Mouse (Mus musculus): ENCODE results near the gene Hps1. TPM values are rescaled to one million over a fixed set of nuclear protein-coding genes. Genes with fewer than 3 reads are reported as not detected.

The Hps1 gene
- 14.7 and 14.8 TPM in 2 replicates for polyA plus RNA-seq (2015; fragmentation: Nextera tagmentation; extraction: Ambion mirVana)

- ATAC-seq: peak; percentile 99
These were observed at the start of gene Hps1 for GRCm38 (mm10) chr19:42779531-42780155. Gene Hps1, minus strand, starts transcription at chr19:42779978.

GRCm38 (mm10) chr19:42829196-42829595 is 49.4 kb upstream of the Hps1 start:
- H3K4me3 ChIP-seq: no peak overlapping the region
- H3K27me3 ChIP-seq: no peaks in the 10 kb centered on the region
- no peak overlapping the region for H3K27ac ChIP-seq
- no peak overlapping the region for H3K9ac ChIP-seq
- no peak overlapping the region for H3K4me2 ChIP-seq
- WGBS: 75% methylated on average over 4 of the region's 4 CpGs
- ATAC-seq: no peak
- no peaks in the 10 kb centered on the region for H3K9me3 ChIP-seq (replicated peaks)
- no peaks in the 10 kb centered on the region for H3K36me3 ChIP-seq (ENCODE audit: poor library complexity, severe bottlenecking)
- H3K4me1 ChIP-seq: no peaks in the 10 kb centered on the region

More at GRCm38 (mm10) chr19:42779531-42780155, at the start of gene Hps1:
- Histone ChIP-seq H3K9me3 (replicated peaks) (no peaks in the 10 kb centered on the region), H3K4me3 (peak within 1 kb of the TSS; percentile 55), H3K27ac (peak within 1 kb of the TSS; percentile 75), H3K4me1 (0 out of 2 replicates have a peak, but pooled peaks cover 4% of the 10 kb centered on the region), H3K36me3 (ENCODE audit: poor library complexity, severe bottlenecking) (no peaks in the 10 kb centered on the region), H3K4me2 (peak within 1 kb of the TSS; percentile 64), H3K27me3 (no peaks in the 10 kb centered on the region), H3K9ac (peak within 1 kb of the TSS; percentile 65)
- WGBS: under 1% methylated on average over 43 of the region's 43 CpGs

- no peaks in the 10 kb centered on the region for H3K9me3 ChIP-seq (replicated peaks)
- H3K4me1 ChIP-seq: no peaks in the 10 kb centered on the region
- no peak overlapping the region for H3K27ac ChIP-seq
- no peaks in the 10 kb centered on the region for H3K36me3 ChIP-seq (ENCODE audit: poor library complexity, severe bottlenecking)
- no peak overlapping the region for H3K4me2 ChIP-seq
- no peaks in the 10 kb centered on the region for H3K27me3 ChIP-seq
- H3K9ac ChIP-seq: no peak overlapping the region
- H3K4me3 ChIP-seq: no peak overlapping the region
- ATAC-seq: no peak
- WGBS: 88% methylated on average over 3 of the region's 3 CpGs
These were observed 48.1 kb upstream of the Hps1 start for GRCm38 (mm10) chr19:42827843-42828242.

GRCm38 (mm10) chr19:42820109-42820508 is 40.3 kb upstream of the Hps1 start:
- H3K9me3 ChIP-seq (replicated peaks): no peaks in the 10 kb centered on the region
- H3K4me1 ChIP-seq: no peaks in the 10 kb centered on the region
- no peak overlapping the region for H3K4me3 ChIP-seq
- no peaks in the 10 kb centered on the region for H3K36me3 ChIP-seq (ENCODE audit: poor library complexity, severe bottlenecking)
- ATAC-seq: no peak
- H3K27me3 ChIP-seq: no peaks in the 10 kb centered on the region
- 89% methylated on average over 5 of the region's 5 CpGs for WGBS
- no peak overlapping the region for H3K9ac ChIP-seq
- no peak overlapping the region for H3K4me2 ChIP-seq
- no peak overlapping the region for H3K27ac ChIP-seq

- H3K36me3 ChIP-seq (ENCODE audit: poor library complexity, severe bottlenecking): no peaks in the 10 kb centered on the region
- H3K4me3 ChIP-seq: no peak overlapping the region
- no peaks in the 10 kb centered on the region for H3K4me1 ChIP-seq
- ATAC-seq: no peak
- no peak overlapping the region for H3K9ac ChIP-seq
- no peak overlapping the region for H3K4me2 ChIP-seq
- no peak overlapping the region for H3K27ac ChIP-seq
- no peaks in the 10 kb centered on the region for H3K9me3 ChIP-seq (replicated peaks)
- 68% methylated on average over 2 of the region's 2 CpGs for WGBS
- no peaks in the 10 kb centered on the region for H3K27me3 ChIP-seq
These were observed 38.0 kb upstream of the Hps1 start for GRCm38 (mm10) chr19:42817761-42818160.

GRCm38 (mm10) chr19:42816261-42816660 is 36.5 kb upstream of the Hps1 start:
- Histone ChIP-seq H3K36me3 (ENCODE audit: poor library complexity, severe bottlenecking) (no peaks in the 10 kb centered on the region), H3K4me3 (no peak overlapping the region), H3K4me1 (no peaks in the 10 kb centered on the region), H3K9ac (no peak overlapping the region), H3K9me3 (replicated peaks) (no peaks in the 10 kb centered on the region), H3K4me2 (no peak overlapping the region), H3K27me3 (no peaks in the 10 kb centered on the region), H3K27ac (no peak overlapping the region)
- 85% methylated on average over 2 of the region's 2 CpGs for WGBS
- no peak for ATAC-seq

- no peaks in the 10 kb centered on the region for H3K4me1 ChIP-seq
- WGBS: 86% methylated on average over 5 of the region's 5 CpGs
- H3K27ac ChIP-seq: no peak overlapping the region
- no peak for ATAC-seq
- H3K4me3 ChIP-seq: no peak overlapping the region
- no peaks in the 10 kb centered on the region for H3K9me3 ChIP-seq (replicated peaks)
- no peak overlapping the region for H3K4me2 ChIP-seq
- no peak overlapping the region for H3K9ac ChIP-seq
- no peaks in the 10 kb centered on the region for H3K36me3 ChIP-seq (ENCODE audit: poor library complexity, severe bottlenecking)
- H3K27me3 ChIP-seq: no peaks in the 10 kb centered on the region
These were observed 30.4 kb upstream of the Hps1 start for GRCm38 (mm10) chr19:42810140-42810539.

GRCm38 (mm10) chr19:42809491-42809890 is 29.7 kb upstream of the Hps1 start:
- 93% methylated on average over 10 of the region's 10 CpGs for WGBS
- H3K4me2 ChIP-seq: no peak overlapping the region
- no peak for ATAC-seq
- H3K36me3 ChIP-seq (ENCODE audit: poor library complexity, severe bottlenecking): no peaks in the 10 kb centered on the region
- no peaks in the 10 kb centered on the region for H3K27me3 ChIP-seq
- H3K9me3 ChIP-seq (replicated peaks): no peaks in the 10 kb centered on the region
- no peak overlapping the region for H3K4me3 ChIP-seq
- no peak overlapping the region for H3K27ac ChIP-seq
- no peaks in the 10 kb centered on the region for H3K4me1 ChIP-seq
- no peak overlapping the region for H3K9ac ChIP-seq

- no peak overlapping the region for H3K4me3 ChIP-seq
- H3K4me1 ChIP-seq: peaks cover 8% of the 10 kb centered on the region
- ATAC-seq: no peak
- peaks cover 20% of the 10 kb centered on the region; the same call in 1 of the 2 replicates for H3K27me3 ChIP-seq
- H3K9me3 ChIP-seq (replicated peaks): no peaks in the 10 kb centered on the region
- 51% methylated on average over 2 of the region's 2 CpGs for WGBS
- H3K4me2 ChIP-seq: no peak overlapping the region
- no peak overlapping the region for H3K9ac ChIP-seq
- H3K36me3 ChIP-seq (ENCODE audit: poor library complexity, severe bottlenecking): no peaks in the 10 kb centered on the region
- H3K27ac ChIP-seq: no peak overlapping the region
These were observed 18.1 kb upstream of the Hps1 start for GRCm38 (mm10) chr19:42797866-42798265.

- peaks cover 20% of the 10 kb centered on the region; the same call in 1 of the 2 replicates for H3K27me3 ChIP-seq
- H3K4me2 ChIP-seq: peak overlapping the region; percentile 91
- no peaks in the 10 kb centered on the region for H3K9me3 ChIP-seq (replicated peaks)
- peaks cover 8% of the 10 kb centered on the region for H3K4me1 ChIP-seq
- no peaks in the 10 kb centered on the region for H3K36me3 ChIP-seq (ENCODE audit: poor library complexity, severe bottlenecking)
- no peak overlapping the region for H3K27ac ChIP-seq
- no peak for ATAC-seq
- WGBS: 28% methylated on average over 9 of the region's 9 CpGs
- peak overlapping the region; percentile 72; the same call in 1 of the 2 replicates for H3K9ac ChIP-seq
- peak overlapping the region; percentile 44 for H3K4me3 ChIP-seq
These were observed 16.0 kb upstream of the Hps1 start for GRCm38 (mm10) chr19:42795801-42796200.

- Histone ChIP-seq H3K9ac (peak overlapping the region; percentile 72), H3K4me2 (peak overlapping the region; percentile 91), H3K9me3 (replicated peaks) (no peaks in the 10 kb centered on the region), H3K4me1 (peaks cover 8% of the 10 kb centered on the region), H3K27ac (no peak overlapping the region), H3K36me3 (ENCODE audit: poor library complexity, severe bottlenecking) (no peaks in the 10 kb centered on the region), H3K4me3 (peak overlapping the region; percentile 44), H3K27me3 (peaks cover 20% of the 10 kb centered on the region; the same call in 1 of the 2 replicates)
- ATAC-seq: peak; percentile 97
- 2% methylated on average over 31 of the region's 31 CpGs for WGBS
These were observed 15.3 kb upstream of the Hps1 start for GRCm38 (mm10) chr19:42794914-42795613.

GRCm38 (mm10) chr19:42788311-42788710 is 8.5 kb upstream of the Hps1 start:
- Histone ChIP-seq H3K9ac (no peak overlapping the region), H3K4me3 (no peak overlapping the region), H3K4me2 (no peak overlapping the region), H3K36me3 (ENCODE audit: poor library complexity, severe bottlenecking) (no peaks in the 10 kb centered on the region), H3K9me3 (replicated peaks) (no peaks in the 10 kb centered on the region), H3K27ac (no peak overlapping the region), H3K27me3 (no peaks in the 10 kb centered on the region), H3K4me1 (peaks cover 10% of the 10 kb centered on the region)
- WGBS: 61% methylated on average over 5 of the region's 5 CpGs
- ATAC-seq: no peak
